Mouse (Mus musculus): Measurements from ENCODE around the gene Apba2.

Gene Apba2

DNA sequence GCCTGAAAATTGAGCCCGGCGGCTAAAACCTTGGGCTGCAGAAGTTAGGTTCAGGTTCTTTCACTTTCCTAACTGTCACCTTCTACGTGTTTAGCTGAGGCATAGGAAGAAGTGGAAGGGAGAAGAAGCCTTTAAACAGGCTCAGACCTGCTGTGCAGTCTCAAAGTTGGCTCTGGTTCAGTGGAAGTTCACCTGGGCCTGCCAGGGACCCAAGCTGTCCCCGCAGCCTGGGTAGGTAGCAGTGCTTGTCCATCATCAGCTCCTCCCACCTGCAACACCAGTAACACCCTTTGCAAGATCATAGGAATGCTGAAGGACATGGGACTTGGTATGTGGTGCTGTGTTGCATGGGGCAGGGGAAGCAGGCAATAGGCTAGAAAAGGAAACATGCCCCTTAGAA, 17.6 kb downstream of the Apba2 start:
- ChIA-PET POLR2A (no interaction called here), CTCF (no interaction called here)

DNA sequence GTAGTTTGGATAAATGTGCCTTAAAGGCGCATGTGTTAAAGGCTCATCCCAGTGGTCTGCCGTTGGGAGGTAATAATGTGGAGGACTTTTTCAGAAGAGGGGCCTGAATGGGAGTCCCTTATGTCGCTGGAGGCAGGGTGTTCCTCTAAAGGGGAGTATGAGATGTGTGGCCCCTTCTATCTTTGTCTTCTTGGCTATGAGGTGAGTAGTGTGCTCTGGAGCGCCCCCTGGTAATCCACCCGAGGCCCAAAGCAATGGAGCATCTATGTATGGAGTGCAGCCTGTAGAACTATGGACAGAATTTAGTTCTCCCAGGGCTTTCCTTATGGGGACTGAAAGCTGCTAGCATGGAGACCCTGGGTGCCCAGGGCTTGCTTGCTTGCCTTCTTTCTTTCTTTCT, 18.0 kb downstream of the Apba2 start:
- ChIA-PET CTCF (no interaction called here), POLR2A (no interaction called here)

DNA sequence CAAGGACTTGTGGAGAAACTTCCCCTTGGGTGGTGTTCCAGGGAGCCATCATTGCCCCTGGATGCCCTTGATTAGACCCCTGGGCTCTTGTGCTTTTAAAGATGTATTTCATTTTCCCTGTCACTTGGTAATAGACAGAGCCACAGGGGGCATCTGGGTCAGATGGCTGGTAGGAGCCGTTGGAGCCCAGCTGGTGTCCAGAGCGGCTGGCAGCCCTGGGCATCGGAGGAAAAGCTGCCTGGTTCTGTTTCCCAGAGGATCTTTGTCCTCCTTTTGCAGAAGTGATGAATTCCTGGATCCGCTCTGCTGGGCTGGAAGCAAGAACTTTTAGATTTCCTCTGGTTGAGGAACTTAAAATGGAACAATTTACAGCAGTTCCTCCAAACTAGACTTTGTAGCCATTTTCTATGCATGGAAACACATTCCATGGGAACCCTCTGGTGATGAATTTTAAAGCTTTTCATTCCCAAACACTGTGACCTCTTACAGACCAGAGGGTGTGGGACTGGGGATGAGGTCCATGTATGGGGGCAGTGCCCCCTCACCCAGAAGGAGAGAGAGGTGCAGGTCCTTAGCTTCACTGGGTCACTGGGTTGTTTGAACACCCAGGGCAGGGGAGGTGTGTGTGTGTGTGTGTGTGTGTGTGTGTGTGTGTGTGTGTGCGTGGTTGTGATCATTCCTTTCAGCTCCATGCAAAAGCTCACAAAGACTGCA, 20.3 kb downstream of the Apba2 start:
- CTCF ChIA-PET = interaction anchor here in 2 of 4 experiments (0.6 to 1.0 kb wide), 3 partner anchors 9 to 208 kb away, joined by 3 read pairs; no protein-coding TSS in a partner anchor
- POLR2A ChIA-PET = interaction anchor here in 1 of 4 experiments (0.7 kb wide), 1 partner anchor 16 kb away, joined by 3 read pairs; no protein-coding TSS in a partner anchor

DNA sequence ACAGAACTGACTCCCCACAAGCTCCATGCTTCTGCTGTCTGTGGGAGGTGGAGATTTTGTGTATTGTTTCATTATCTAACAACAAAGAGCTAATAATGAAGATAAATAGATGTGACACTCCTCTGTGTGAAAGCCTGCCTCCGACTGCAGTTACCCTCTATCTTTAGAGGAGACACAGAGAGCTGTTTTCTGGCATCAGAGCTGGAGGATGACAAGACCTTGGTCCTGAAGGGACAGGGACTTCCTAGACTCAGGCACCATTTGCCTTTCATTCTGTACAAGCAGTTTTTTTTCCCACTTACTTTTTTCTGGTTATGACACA, 20.9 kb downstream of the Apba2 start:
- ChIA-PET CTCF (interaction anchor here in 2 of 4 experiments (0.7 to 0.8 kb wide), 2 partner anchors 207 to 1088 kb away, joined by 3 to 4 read pairs; no protein-coding TSS in a partner anchor), POLR2A (no interaction called here)

DNA sequence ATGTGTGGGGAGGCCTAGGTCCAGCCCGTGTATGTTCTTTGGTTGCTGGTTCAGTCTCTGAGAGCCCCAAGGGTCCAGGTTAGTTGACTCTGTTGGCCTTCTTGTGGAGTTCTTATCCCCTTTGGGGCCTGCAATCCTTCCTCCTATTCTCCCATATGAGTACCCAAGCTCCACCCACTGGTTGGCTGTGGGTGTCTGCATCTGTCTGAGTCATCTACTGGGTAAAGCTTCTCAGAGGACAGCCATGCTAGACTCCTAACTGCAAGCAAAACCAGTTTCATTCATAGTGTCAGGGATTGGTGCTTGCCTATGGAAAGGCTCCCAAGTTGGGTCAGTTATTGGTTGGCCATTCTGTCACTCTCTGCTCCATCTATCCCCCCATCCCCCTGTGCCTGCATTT, 29.8 kb downstream of the Apba2 start:
- CTCF ChIA-PET = no interaction called here
- POLR2A ChIA-PET = no interaction called here

DNA sequence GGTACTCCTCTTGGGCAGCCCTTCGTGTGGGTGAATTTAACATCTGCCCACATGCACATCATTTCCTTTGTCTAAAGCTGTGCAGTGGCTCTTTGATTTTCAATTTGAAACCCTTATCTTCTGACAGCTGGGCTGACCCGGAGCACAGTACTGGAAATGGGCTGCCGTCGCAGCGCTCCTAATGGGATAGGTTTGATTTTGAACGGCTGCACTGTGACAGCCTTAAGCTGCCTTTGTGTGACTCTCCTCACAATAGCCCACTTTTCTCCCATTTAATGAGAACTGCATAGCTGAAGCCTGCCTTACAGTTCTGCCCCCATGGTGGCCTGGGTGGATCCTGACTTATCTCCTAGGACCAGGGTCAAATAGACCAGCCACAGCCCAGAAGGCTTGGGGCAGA, 31.9 kb downstream of the Apba2 start:
- CTCF ChIA-PET = no interaction called here

DNA sequence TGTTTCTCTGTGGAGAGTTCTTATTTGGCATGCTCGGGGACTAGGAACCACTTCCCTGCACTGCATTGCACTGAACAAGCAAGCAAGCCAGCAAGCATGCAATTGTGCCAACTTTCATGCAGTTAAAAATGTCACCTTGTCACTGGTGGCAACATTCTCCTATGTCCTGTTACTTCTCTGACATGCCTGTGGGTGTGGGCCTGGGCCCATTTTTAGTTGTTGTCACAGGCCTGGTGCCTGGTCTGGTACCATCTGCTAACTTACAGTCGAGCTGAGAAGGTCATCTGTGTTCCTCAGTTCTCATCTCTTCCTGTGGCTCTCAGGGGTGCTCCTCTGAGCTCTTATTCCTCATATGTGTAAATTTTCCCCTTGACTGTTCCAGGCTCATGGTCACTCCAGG, 33.8 kb downstream of the Apba2 start:
- ChIA-PET CTCF (no interaction called here), POLR2A (interaction anchor here in 1 of 4 experiments (0.5 kb wide), 1 partner anchor 17 kb away, joined by 5 read pairs; no protein-coding TSS in a partner anchor)

More for the DNA sequence above, 31.9 kb downstream of the Apba2 start:
- POLR2A ChIA-PET = no interaction called here

DNA sequence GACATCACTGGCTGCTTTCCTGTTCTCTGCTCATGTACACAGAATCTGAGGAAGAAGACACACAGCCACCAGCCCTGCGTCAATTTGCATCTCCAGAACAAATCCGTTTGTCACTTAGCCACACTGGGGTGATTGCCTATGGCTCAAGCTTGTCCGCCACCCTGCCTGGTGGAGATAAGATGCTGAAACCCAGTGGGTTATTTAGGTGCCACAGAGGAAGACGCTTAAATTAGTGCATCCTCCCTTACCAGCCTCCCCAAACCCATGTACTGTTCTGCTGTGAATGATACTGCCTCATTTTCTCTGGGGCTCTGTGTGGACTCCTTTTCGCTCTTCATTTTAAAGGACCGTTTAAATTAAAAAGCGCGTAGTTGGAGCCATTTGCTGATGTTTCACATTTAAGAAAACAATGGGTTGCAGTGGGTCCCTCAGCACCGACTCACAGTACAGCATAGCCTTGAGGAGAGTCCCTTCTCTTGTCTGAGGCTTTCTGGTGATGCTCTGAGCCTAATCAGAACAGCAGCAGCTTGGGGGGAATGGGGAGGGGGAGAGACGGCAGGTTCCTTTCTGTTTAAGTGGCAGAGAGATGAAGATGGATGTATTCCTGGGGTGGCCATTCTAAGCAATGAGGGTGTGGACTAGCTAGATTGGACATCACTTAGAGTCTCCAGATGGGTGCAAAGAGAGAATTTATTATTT, 38.1 kb downstream of the Apba2 start:
- ChIA-PET POLR2A (no interaction called here), CTCF (interaction anchor here in 2 of 4 experiments (0.6 to 0.7 kb wide), 2 partner anchors 117 to 779 kb away, joined by 3 to 5 read pairs; no protein-coding TSS in a partner anchor)

DNA sequence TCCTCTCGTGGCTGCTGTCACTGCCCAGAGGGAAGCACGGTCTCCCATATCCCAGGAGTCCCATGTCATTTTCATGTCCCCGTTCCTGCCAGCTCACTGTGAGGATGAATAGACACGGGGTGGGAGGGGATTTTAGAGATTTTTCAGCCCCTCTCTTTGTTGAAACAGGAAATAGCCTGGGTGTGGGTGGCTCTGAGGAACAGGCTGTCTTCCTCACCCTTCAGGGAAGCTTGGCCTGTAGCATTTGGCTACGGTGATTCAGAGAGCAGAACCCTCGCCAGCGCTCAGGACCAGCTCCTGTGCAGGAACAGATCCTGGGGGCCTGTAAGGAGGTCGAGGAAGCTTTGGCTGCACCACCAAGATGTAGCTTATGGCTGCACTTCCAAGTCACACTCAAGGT, 45.3 kb downstream of the Apba2 start:
- ChIA-PET CTCF (no interaction called here), POLR2A (no interaction called here)

DNA sequence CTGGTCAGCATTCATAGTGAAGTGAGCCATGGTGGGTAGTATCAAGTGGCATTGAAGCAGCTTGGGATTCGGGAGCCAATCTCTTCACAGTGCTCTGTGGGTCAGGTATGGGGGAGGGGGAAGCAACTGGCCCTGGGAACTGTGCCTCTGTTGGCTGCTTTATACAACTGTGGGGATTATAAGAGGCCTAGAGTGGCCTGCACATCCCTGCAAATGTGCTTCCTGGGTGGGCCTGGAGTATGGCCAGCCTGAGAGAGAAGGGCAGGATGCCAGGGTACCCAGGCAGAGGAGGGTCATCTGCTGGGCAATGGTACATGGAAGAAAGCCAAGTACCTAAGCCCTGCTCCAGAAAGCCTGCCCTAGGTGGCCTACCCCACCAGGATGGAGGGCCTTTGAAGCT, 49.4 kb downstream of the Apba2 start:
- ChIA-PET POLR2A (interaction anchor here in 1 of 4 experiments (0.6 kb wide), 1 partner anchor 732 kb away, joined by 3 read pairs; no protein-coding TSS in a partner anchor), CTCF (no interaction called here)

DNA sequence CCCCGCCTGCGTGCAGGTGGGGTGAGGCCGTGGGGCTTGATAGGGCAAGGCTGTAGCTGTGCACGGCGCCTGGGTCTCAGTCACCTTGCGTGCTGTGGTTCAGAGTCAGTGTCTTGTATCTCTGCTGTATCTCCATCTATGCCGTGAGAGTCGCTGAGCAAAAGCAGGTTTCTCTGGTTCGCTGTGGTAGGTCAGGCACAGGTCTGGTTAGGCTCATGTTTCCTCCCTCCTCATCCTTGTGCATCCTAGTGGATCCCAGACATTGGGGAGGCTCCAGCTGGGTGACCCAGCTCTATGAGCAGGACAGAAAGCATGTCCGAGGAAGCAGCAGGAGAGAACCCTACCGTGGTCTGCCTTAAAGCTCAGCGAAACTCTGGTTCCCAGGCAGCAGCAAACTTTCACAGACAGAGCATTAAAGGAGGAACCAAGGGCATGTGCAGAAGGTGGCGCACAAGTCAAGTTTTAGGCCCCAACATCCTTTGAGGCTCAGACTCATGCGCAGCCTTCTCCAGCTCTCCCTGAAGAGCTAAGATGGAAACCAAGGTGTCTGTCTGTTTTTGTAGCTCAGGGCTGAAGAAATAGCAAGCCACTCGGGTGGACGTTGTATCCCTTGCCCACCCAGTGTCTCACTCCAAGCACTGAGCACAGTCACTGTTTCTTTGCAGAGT, 51.2 kb downstream of the Apba2 start:
- ChIA-PET POLR2A (interaction anchor here in 2 of 4 experiments (0.7 to 1.3 kb wide), 2 partner anchors 17 to 160 kb away, joined by 4 to 5 read pairs; partner anchors contain the start of genes Mcee (in 1 of the 2) and Mphosph10 (in 1 of the 2)), CTCF (interaction anchor here in 3 of 4 experiments (0.5 to 2.1 kb wide), 5 partner anchors 58 to 398 kb away, joined by 3 to 13 read pairs (median 5); no protein-coding TSS in a partner anchor)

DNA sequence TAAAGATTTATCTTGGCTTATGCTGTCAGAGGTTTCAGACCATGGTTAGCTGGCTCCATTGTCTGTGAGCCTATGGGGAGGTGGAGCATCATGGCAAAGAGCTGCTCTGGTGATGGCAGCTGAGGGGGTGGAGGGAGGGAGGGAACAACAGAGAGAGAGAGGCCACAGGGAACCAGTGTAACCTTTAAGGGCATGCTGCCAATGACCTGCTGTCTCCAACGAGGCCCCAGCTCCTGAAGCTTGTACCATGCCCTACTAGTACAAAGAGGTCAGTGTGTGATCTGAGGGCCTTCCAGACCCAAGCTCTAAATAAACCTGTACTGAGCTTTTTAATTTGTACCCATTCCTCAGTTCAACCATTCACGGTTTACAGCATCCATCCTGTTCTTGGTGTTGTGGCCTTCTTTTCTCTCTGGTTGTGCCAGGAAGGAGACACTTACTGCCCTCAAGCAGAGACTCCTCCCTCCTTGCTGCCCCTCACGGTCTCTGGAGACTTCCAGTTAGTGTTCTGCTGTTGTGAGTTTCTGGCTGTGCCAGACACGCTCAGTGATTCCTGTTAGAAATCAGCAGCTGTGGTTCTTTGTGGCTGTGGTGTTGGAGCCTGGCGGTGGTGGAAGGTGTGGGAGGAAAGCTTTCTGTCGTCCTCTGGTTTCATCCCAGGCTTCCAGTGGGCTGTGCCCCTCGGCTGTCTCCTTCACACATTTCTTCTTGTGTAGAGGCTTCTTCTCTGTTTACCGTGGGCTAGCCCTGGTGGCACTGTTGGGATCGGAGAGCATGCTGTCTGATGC, 60.4 kb downstream of the Apba2 start:
- CTCF ChIA-PET = no interaction called here
- POLR2A ChIA-PET = no interaction called here

DNA sequence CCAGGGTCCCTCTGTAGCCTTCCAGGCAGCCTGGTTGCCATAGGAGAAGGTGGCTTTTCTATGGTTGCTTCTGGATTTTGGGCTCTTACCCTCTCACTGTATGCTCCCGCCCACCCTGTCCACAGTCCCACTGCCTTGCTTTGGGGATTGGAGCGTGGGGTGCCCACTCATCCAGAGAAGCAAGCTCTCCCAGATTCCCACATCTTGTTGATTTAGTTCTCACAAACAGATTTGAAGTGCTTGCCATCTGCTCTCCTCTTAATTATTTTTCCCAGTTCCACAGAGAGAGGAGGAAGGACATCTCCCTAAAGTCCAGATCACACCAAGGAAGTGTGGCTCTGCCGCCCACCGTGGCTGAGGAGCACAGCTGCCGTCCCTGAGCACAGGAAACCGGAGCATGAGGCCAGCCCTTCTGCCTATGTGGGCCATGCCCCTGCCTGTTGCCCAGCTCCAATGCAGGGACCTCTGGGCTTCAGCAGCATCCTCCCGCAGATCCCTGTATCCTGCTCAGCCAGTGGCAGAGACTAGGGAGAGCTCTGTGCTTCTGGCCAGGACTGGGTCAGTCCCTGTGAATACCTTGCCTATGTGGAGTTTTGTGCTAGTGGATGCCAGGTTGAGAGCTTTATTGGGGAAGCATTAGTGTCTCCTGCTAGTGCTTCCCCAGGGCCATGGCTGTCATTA, 63.5 kb downstream of the Apba2 start:
- CTCF ChIA-PET = no interaction called here
- POLR2A ChIA-PET = no interaction called here

DNA sequence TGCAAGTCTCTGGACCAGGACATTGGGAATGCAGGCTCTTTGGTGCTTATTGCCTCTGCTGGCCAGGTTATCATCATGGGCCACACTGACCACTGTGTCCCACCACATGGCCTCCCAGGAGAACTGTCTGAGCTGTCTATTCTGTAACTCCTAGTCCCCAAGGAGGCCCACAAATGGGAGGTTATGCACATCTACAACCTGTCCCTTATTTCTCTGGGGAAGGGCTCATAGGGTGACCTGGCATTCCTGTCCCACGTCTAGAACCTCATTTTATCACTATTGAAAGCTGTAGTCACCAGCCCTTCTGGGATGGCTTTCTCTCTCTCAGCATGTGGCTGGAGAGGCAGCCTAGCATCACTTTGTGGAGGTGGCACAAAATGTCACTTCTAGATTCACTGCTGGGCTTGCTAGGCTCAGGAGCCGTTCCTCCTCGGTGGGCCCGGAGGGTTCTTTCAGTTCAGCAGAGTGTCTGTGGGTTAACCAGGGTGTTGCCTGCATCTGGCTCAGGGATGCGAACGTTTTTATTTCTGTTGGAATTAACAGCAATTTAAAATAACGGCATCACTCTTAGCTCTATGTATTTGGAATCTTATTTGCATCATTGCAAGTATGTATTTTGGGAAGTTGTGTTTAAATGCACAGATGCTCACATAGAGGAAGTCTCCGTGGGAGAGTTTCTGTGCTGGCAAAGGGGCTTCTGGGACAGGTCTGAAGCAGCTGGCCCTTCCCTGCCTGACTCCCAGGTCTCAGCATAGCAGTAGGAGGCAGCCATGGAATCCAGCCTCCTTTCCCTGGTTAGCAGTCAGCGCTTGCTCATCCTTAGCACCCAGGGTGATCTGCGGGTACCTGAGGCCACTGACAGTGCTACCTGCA, 65.1 kb downstream of the Apba2 start:
- ChIA-PET CTCF (no interaction called here), POLR2A (no interaction called here)

DNA sequence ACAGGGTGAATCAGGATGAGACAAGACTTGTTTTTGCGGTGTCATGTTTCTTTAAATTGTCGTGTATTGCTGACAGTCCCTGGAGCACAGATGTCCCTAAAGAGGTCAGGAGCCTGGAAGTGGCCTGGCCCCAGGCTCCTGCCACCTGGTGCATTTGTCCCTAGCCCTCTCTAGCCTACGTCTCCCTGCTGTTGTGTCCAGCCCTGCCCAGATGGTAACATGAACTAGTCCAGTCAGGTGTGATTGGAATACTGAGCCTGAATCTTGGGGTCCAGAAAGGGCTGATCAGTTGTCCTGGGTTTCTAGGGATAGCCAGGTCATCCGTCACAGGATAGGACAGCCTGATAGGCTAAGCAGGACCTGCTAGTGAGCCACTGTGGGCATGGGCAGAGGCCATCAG, 67.2 kb downstream of the Apba2 start:
- ChIA-PET CTCF (no interaction called here), POLR2A (no interaction called here)

DNA sequence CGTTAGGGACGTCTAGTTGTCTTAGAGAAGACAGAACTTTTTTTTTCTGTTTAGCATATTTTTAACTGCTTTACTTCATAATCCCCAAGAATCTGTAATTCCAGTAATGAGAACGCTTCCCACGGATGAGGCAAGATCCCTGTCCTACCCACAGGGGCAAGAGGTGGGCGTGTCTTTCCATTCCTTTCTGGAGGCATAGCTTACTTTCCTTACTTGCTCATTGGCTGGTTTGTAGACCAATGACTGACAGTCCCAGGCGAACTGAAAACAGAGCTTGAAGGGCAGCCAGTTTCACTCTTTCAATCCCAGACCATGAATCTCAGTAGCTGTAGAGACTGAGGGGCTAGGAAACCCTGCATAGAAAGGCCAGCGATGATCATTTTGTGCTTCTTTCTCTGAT, 68.2 kb downstream of the Apba2 start:
- ChIA-PET POLR2A (no interaction called here), CTCF (no interaction called here)

DNA sequence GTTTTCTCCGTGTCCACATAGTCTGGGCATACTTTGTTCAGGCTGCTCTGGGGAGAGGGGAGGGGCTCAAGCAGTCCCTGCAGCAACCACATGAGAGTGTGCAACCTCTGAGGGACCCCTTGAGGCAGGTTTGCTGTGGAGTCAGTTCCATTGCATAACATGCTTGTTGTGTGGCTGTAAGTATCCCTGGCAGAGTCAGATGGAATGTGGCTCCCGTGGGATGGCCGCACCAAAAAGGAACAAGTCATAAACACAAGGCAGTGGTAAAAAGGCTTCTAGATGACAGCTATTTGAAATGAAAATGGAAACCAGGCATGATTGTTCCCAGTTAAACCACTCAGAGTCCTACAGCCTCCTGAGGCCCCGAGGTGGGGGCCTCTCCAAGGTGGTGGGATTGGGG, 69.4 kb downstream of the Apba2 start:
- CTCF ChIA-PET = no interaction called here

DNA sequence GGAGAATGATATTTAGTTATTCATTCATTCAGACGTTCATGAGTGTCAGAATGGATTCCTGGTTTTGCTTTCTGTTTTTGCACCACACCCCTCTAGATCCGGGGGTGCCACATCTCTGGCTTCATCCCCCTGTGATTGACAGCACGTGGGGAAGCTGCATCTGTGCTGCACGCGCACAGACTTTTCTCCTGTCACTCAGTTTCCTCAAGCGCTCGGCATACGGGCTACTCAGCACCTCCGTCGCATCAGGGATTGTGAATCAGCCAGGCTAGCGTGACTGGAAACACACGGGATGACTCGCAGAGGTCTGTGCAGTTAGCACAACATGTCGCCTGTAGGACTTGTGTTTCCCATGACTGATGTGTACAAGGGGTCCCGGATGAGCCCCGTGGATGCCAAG, 72.6 kb downstream of the Apba2 start:
- ChIA-PET CTCF (no interaction called here), POLR2A (interaction anchor here in 1 of 4 experiments (0.7 kb wide), 1 partner anchor 942 kb away, joined by 3 read pairs; no protein-coding TSS in a partner anchor)

More for the DNA sequence above, 69.4 kb downstream of the Apba2 start:
- POLR2A ChIA-PET = no interaction called here
